Mouse (Mus musculus) MEL (cell line): ENCODE results near the gene Gnao1. TPM values are rescaled to one million over a fixed set of nuclear protein-coding genes. Genes with fewer than 3 reads are reported as not detected.

Experiments
- DNase-seq: peaks from one replicate; pipeline ENCODE4 v3.0.0; 2011; ENCODE audit warnings: low read depth, low spot score
- H3K27ac ChIP-seq: 2 replicates; pipeline ENCODE4 v1.5.1; 2012; ENCODE audit warnings: low read depth, mild to moderate bottlenecking, control low read depth, low read length, moderate library complexity; ENCODE audit not compliant: control insufficient read depth
- H3K27me3 ChIP-seq, 2 experiments: fragments of 150-350 bp in 1 of 2; sonication (generic) in 1 of 2; 2 replicates each; pipeline ENCODE4 v1.6.1; 2012; ENCODE audit warnings: low read length in 2 of 2, mild to moderate bottlenecking in 2 of 2, improper control_type of control experiment in 1 of 2, moderate library complexity in 1 of 2; ENCODE audit not compliant: insufficient read depth in 2 of 2, control insufficient read depth in 1 of 2
- H3K36me3 ChIP-seq, 2 experiments: 2 replicates each; pipeline ENCODE4 v1.6.1; 2012 to 2014; ENCODE audit warnings: low read length in 2 of 2, improper control_type of control experiment in 1 of 2, inconsistent platforms in 1 of 2, mild to moderate bottlenecking in 1 of 2; ENCODE audit not compliant: insufficient read depth in 2 of 2, control insufficient read depth in 1 of 2
- H3K4me1 ChIP-seq, 2 experiments: fragments of 150-350 bp in 1 of 2; sonication (generic) in 1 of 2; 2 replicates each; pipeline ENCODE4 v1.6.1; 2012; ENCODE audit warnings: low read length in 2 of 2, improper control_type of control experiment in 1 of 2, mild to moderate bottlenecking in 1 of 2; ENCODE audit not compliant: insufficient read depth in 2 of 2, control insufficient read depth in 1 of 2
- H3K4me3 ChIP-seq, 2 experiments: fragments of 150-350 bp in 1 of 2; sonication (generic) in 1 of 2; 2 replicates each; pipeline ENCODE4 v1.5.1; 2012; ENCODE audit warnings: low read depth in 2 of 2, low read length in 2 of 2, mild to moderate bottlenecking in 2 of 2, moderate library complexity in 2 of 2, control low read depth in 1 of 2, improper control_type of control experiment in 1 of 2; ENCODE audit not compliant: control insufficient read depth in 1 of 2, insufficient read depth in 1 of 2
- H3K79me2 ChIP-seq: 2 replicates; pipeline ENCODE4 v1.6.1; 2012; ENCODE audit warnings: mild to moderate bottlenecking, low read length, moderate library complexity; ENCODE audit not compliant: control insufficient read depth, poor library complexity, insufficient read depth
- H3K9ac ChIP-seq: 2 replicates; pipeline ENCODE4 v1.6.1; 2012; ENCODE audit warnings: low read depth, mild to moderate bottlenecking, control low read depth, low read length, moderate library complexity; ENCODE audit not compliant: control insufficient read depth, poor library complexity, severe bottlenecking
- H3K9me3 ChIP-seq: fragments of 150-350 bp; sonication (generic); replicated peaks from 2 replicates; pipeline ENCODE4 v1.6.1; 2012; ENCODE audit warnings: mild to moderate bottlenecking, low read length, improper control_type of control experiment, moderate library complexity; ENCODE audit not compliant: insufficient read depth
- BHLHE40 ChIP-seq: IDR thresholded peaks from 2 replicates; pipeline ENCODE4 v1.6.1; 2012; ENCODE audit warnings: low read depth, mild to moderate bottlenecking, inconsistent platforms, low read length, improper control_type of control experiment, borderline replicate concordance
- CHD1 ChIP-seq: IDR thresholded peaks from 2 replicates; pipeline ENCODE4 v1.6.1; 2012; ENCODE audit warnings: low read depth, mild to moderate bottlenecking, inconsistent platforms, low read length, improper control_type of control experiment
- CHD2 ChIP-seq: IDR thresholded peaks from 2 replicates; pipeline ENCODE4 v1.6.1; 2011; ENCODE audit warnings: low read length, improper control_type of control experiment
- CTCF ChIP-seq, 3 experiments: IDR thresholded peaks in 2 of 3; conservative IDR thresholded peaks in 1 of 3; 2 replicates each; pipeline ENCODE4 v1.5.1; 2011 to 2012; ENCODE audit warnings: low read length in 3 of 3, low read depth in 2 of 3, mild to moderate bottlenecking in 2 of 3, improper control_type of control experiment in 1 of 3, inconsistent platforms in 1 of 3, mixed read lengths in 1 of 3, moderate library complexity in 1 of 3; ENCODE audit not compliant: control insufficient read depth in 1 of 3, insufficient read depth in 1 of 3, poor library complexity in 1 of 3, severe bottlenecking in 1 of 3
- ELF1 ChIP-seq: IDR thresholded peaks from 2 replicates; pipeline ENCODE4 v1.6.1; 2014; ENCODE audit warnings: low read depth, mild to moderate bottlenecking, inconsistent platforms, low read length, improper control_type of control experiment, moderate library complexity
- EP300 ChIP-seq, 2 experiments: IDR thresholded peaks; 2 replicates each; pipeline ENCODE4 v1.6.1; 2011; ENCODE audit warnings: improper control_type of control experiment in 2 of 2, low read length in 2 of 2, low read depth in 1 of 2, mild to moderate bottlenecking in 1 of 2
- ETS1 ChIP-seq: IDR thresholded peaks from 2 replicates; pipeline ENCODE4 v1.6.1; 2012; ENCODE audit warnings: low read depth, mild to moderate bottlenecking, inconsistent platforms, low read length, improper control_type of control experiment, moderate library complexity
- HCFC1 ChIP-seq: IDR thresholded peaks from 2 replicates; pipeline ENCODE4 v1.6.1; 2012; ENCODE audit warnings: low read depth, mild to moderate bottlenecking, inconsistent platforms, low read length, improper control_type of control experiment, moderate library complexity
- KAT2A ChIP-seq: conservative IDR thresholded peaks from 2 replicates; pipeline ENCODE4 v1.6.1; 2012; ENCODE audit warnings: low read depth, low read length, improper control_type of control experiment, inconsistent platforms
- MAFK ChIP-seq: IDR thresholded peaks from 2 replicates; pipeline ENCODE4 v1.6.1; 2011; ENCODE audit warnings: low read depth, mild to moderate bottlenecking, low read length, improper control_type of control experiment, borderline replicate concordance
- MEF2A ChIP-seq: IDR thresholded peaks from 2 replicates; pipeline ENCODE4 v1.6.1; 2014; ENCODE audit warnings: low read depth, mild to moderate bottlenecking, inconsistent platforms, low read length, improper control_type of control experiment; ENCODE audit not compliant: poor library complexity, insufficient replicate concordance, severe bottlenecking; ENCODE audit errors: extremely low read depth
- POLR2A ChIP-seq, 2 experiments: IDR thresholded peaks; 2 replicates each; pipeline ENCODE4 v1.6.1; 2011 to 2012; ENCODE audit warnings: low read length in 2 of 2, mild to moderate bottlenecking in 2 of 2, control low read depth in 1 of 2, improper control_type of control experiment in 1 of 2, low read depth in 1 of 2, moderate library complexity in 1 of 2; ENCODE audit not compliant: control insufficient read depth in 1 of 2, insufficient read depth in 1 of 2, poor library complexity in 1 of 2
- POLR2AphosphoS2 ChIP-seq: IDR thresholded peaks from 2 replicates; pipeline ENCODE4 v1.6.1; 2011; ENCODE audit warnings: low read length, improper control_type of control experiment
- RAD21 ChIP-seq: IDR thresholded peaks from 2 replicates; pipeline ENCODE4 v1.6.1; 2011; ENCODE audit warnings: mild to moderate bottlenecking, low read depth, low read length, improper control_type of control experiment
- RCOR1 ChIP-seq: IDR thresholded peaks from 2 replicates; pipeline ENCODE4 v1.6.1; 2012; ENCODE audit warnings: low read depth, mild to moderate bottlenecking, inconsistent platforms, low read length, improper control_type of control experiment
- SIN3A ChIP-seq: IDR thresholded peaks from 2 replicates; pipeline ENCODE4 v1.6.1; 2012; ENCODE audit warnings: low read length, improper control_type of control experiment, inconsistent platforms
- SMC3 ChIP-seq: IDR thresholded peaks from 2 replicates; pipeline ENCODE4 v1.6.1; 2011; ENCODE audit warnings: low read depth, low read length, improper control_type of control experiment
- TBP ChIP-seq: IDR thresholded peaks from 2 replicates; pipeline ENCODE4 v1.8.0; 2011; ENCODE audit warnings: low read depth, low read length, improper control_type of control experiment
- TCF12 ChIP-seq: IDR thresholded peaks from 2 replicates; pipeline ENCODE4 v1.6.1; 2014; ENCODE audit warnings: low read depth, mild to moderate bottlenecking, inconsistent platforms, low read length, improper control_type of control experiment, moderate library complexity
- UBTF ChIP-seq: IDR thresholded peaks from 2 replicates; pipeline ENCODE4 v1.6.1; 2012; ENCODE audit warnings: low read depth, mild to moderate bottlenecking, inconsistent platforms, low read length, improper control_type of control experiment, moderate library complexity, borderline replicate concordance; ENCODE audit not compliant: insufficient read depth
- USF2 ChIP-seq, 2 experiments: IDR thresholded peaks; 2 replicates each; pipeline ENCODE4 v1.6.1; 2011 to 2012; ENCODE audit warnings: improper control_type of control experiment in 2 of 2, low read length in 2 of 2, borderline replicate concordance in 1 of 2, inconsistent platforms in 1 of 2, low read depth in 1 of 2, mild to moderate bottlenecking in 1 of 2; ENCODE audit not compliant: insufficient read depth in 1 of 2
- ZC3H11A ChIP-seq: IDR thresholded peaks from 2 replicates; pipeline ENCODE4 v1.6.1; 2012; ENCODE audit warnings: low read depth, mild to moderate bottlenecking, inconsistent platforms, low read length, improper control_type of control experiment
- ZNF384 ChIP-seq: IDR thresholded peaks from 2 replicates; pipeline ENCODE4 v1.6.1; 2012; ENCODE audit warnings: low read depth, mild to moderate bottlenecking, inconsistent platforms, low read length, improper control_type of control experiment
- polyA plus RNA-seq, 2 experiments: library from polyadenylated mRNA; stranded (reverse) in 1 of 2; unstranded in 1 of 2; fragments of >175 nt in 1 of 2; fragments of >200 nt in 1 of 2; gene quantifications; 2 replicates each; pipeline versions ENCODE4 v1.2.1 to v1.2.4; 2012; ENCODE audit warnings: low replicate concordance in 2 of 2, low read depth in 1 of 2; ENCODE audit not compliant: insufficient read length in 2 of 2, insufficient read depth in 1 of 2, missing spikeins in 1 of 2
- total RNA-seq: library from RNA; depleted of rRNA; stranded (reverse); fragments of 300-350 nt; gene quantifications from 2 replicates; pipeline ENCODE4 v1.2.3, GENCODE M21; 2012

Gnao1 gene
- total and polyA plus RNA-seq, 3 experiments: 0.03 TPM; not detected in 2

GRCm38 (mm10) chr8:93923897-93924334 is 114.2 kb downstream of the Gnao1 start:
- no peak overlapping the region for H3K9ac ChIP-seq
- no peaks in the 10 kb centered on the region for H3K79me2 ChIP-seq
- H3K27me3 ChIP-seq: no peaks in the 10 kb centered on the region
- TF ChIP-seq EP300 (IDR thresholded peaks at IDR 0.05; ENCODE audit: low read depth in 1 of 2, low read length in 2 of 2) (no peak), CHD1 (no peak), SMC3 (no peak), UBTF (no peak), MEF2A (no peak), CHD2 (no peak), CTCF (IDR thresholded peaks at IDR 0.05 in 2 of 3, conservative IDR thresholded peaks at IDR 0.05 in 1 of 3; ENCODE audit: control insufficient read depth in 1 of 3, insufficient read depth in 1 of 3, low read depth in 2 of 3, low read length in 3 of 3, poor library complexity in 1 of 3, severe bottlenecking in 1 of 3) (no peak), POLR2AphosphoS2 (no peak), ETS1 (no peak), TBP (no peak), KAT2A (no peak), ZNF384 (no peak), ZC3H11A (no peak)
- H3K9me3 ChIP-seq: no peaks in the 10 kb centered on the region
- DNase-seq: no peak
- no peaks in the 10 kb centered on the region for H3K4me1 ChIP-seq
- H3K4me3 ChIP-seq: no peak overlapping the region
- no peak overlapping the region for H3K27ac ChIP-seq
- H3K36me3 ChIP-seq: no peaks in the 10 kb centered on the region

DNA sequence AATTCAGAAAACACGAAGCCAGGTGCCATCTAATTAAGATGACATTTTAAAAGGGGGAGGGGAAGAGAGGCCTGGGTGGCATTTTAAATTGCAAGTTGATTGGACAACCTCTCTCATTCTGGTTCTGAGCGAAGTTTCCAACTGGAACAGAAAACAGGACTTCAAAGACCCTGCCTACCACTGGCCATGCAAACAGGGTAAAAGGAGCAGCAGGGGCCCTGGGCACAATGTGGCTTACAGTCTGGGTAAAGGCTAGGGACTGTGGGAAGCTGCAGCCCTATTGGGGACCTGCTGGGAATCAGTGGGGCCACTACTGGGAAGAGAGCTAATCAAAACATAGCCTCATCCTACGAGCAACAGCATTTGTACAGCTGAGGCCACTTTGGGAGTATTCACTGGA is 115.7 kb downstream of the Gnao1 start:
- TF ChIP-seq USF2 (IDR thresholded peaks at IDR 0.05; ENCODE audit: borderline replicate concordance in 1 of 2, insufficient read depth in 1 of 2, low read depth in 1 of 2, low read length in 2 of 2) (no peak), SIN3A (no peak), CHD2 (no peak), POLR2A (IDR thresholded peaks at IDR 0.05; ENCODE audit: control insufficient read depth in 1 of 2, insufficient read depth in 1 of 2, low read depth in 1 of 2, low read length in 2 of 2, poor library complexity in 1 of 2) (no peak), RAD21 (no peak), RCOR1 (no peak), HCFC1 (no peak), BHLHE40 (no peak), MAFK (no peak), TCF12 (no peak), ELF1 (no peak)
- Histone ChIP-seq H3K9me3 (no peaks in the 10 kb centered on the region), H3K4me1 (no peaks in the 10 kb centered on the region), H3K36me3 (no peaks in the 10 kb centered on the region), H3K27me3 (no peaks in the 10 kb centered on the region), H3K4me3 (no peak overlapping the region), H3K27ac (no peak overlapping the region), H3K9ac (no peak overlapping the region), H3K79me2 (no peaks in the 10 kb centered on the region)
- DNase-seq: no peak
